In genomic region chr16:8768588-8768987, GRCm38 (mm10) we compare ENCODE assay signal across 8 mouse cellular contexts. TPM values are rescaled to one million over a fixed set of nuclear protein-coding genes. Genes with fewer than 3 reads are reported as not detected.
DNase-seq lines count a peak whose midpoint lies in the region; ATAC-seq lines count a peak whose summit lies in the region.
"Had no signal": no experiment of that assay in that cellular context is flagged by ENCODE, and none has a peak within 500 bp of the region (broad histone marks: within the 10 kb centered on the region; RNA-seq: fewer than 3 reads in every experiment).

No protein-coding gene starts in this region.

- no peak overlapping the region for H3K27ac ChIP-seq in lung, embryonic 16.5 days (ENCODE audit: low read length)
- H3K27ac ChIP-seq: limb, embryonic 12.5 days had no signal

- H3K9me3 ChIP-seq in lung, embryonic 16.5 days (ENCODE audit: control insufficient read depth, low read length), result no peaks in the 10 kb centered on the region
- no peaks in the 10 kb centered on the region for H3K9me3 ChIP-seq in erythroblast, embryonic 14.5 days (ENCODE audit: control insufficient read depth, low read length)
- H3K9me3 ChIP-seq: limb, embryonic 12.5 days had no signal

- H3K4me2 ChIP-seq in lung, embryonic 16.5 days (ENCODE audit: low read depth, low read length), result no peak overlapping the region
- H3K4me2 ChIP-seq: limb, embryonic 12.5 days had no signal

- H3K4me3 ChIP-seq in lung, embryonic 16.5 days (ENCODE audit: low read length), result no peak overlapping the region
- peak overlapping the region; percentile 60 for H3K4me3 ChIP-seq in erythroblast, embryonic 14.5 days (replicated peaks)
- H3K4me3 ChIP-seq: limb, embryonic 12.5 days had no signal

- no peaks in the 10 kb centered on the region for H3K36me3 ChIP-seq in lung, embryonic 16.5 days (ENCODE audit: control insufficient read depth, insufficient read depth, low read length)
- peaks cover 11% of the 10 kb centered on the region for H3K36me3 ChIP-seq in erythroblast, embryonic 14.5 days (ENCODE audit: control insufficient read depth)
- H3K36me3 ChIP-seq: limb, embryonic 12.5 days had no signal

- H3K27me3 ChIP-seq in lung, embryonic 16.5 days (ENCODE audit: control insufficient read depth, insufficient read depth, low read depth, low read length), result no peaks in the 10 kb centered on the region
- peaks cover 26% of the 10 kb centered on the region for H3K27me3 ChIP-seq in erythroblast, embryonic 14.5 days (ENCODE audit: control insufficient read depth)

- DNase-seq in lung, postnatal 10 days, result no peak
- peak; percentile 5 for DNase-seq in kidney, postnatal 14 days
- peak; percentile 8 for DNase-seq in naive thymus-derived CD4-positive, alpha-beta T cell, adult 2 months (ENCODE audit: low read depth)
- no peak for DNase-seq in thymus, adult 18-20 months
- DNase-seq in adrenal gland, postnatal 4 days (ENCODE audit: low spot score in 2 of 2), result no peak

- H3K4me1 ChIP-seq in lung, embryonic 16.5 days (replicated peaks; ENCODE audit: control insufficient read depth, insufficient read depth, low read length), result no peaks in the 10 kb centered on the region
- peaks cover 80% of the 10 kb centered on the region for H3K4me1 ChIP-seq in erythroblast, embryonic 14.5 days (ENCODE audit: control insufficient read depth)
- H3K4me1 ChIP-seq: limb, embryonic 12.5 days had no signal

- ATAC-seq in lung, embryonic 16.5 days (ENCODE audit: low read depth), result 0 out of 2 replicates have a peak, but pooled peaks have one; percentile 21

- H3K9ac ChIP-seq in lung, embryonic 16.5 days (ENCODE audit: low read length), result no peak overlapping the region
- H3K9ac ChIP-seq: limb, embryonic 12.5 days had no signal

- 54% methylated on average over 4 of the region's 4 CpGs for WGBS in lung, embryonic 16.5 days

RNA-seq across cellular contexts. Expression of gene Usp7, which starts 23.5 kb away (rescaled TPM):
- 23.1 and 24.4 TPM in 2 replicates for polyA plus RNA-seq in lung, embryonic 16.5 days (2015; fragmentation: Nextera tagmentation; extraction: Ambion mirVana)
- 6.0 and 6.8 TPM in 2 replicates for polyA plus RNA-seq in erythroblast, embryonic 14.5 days (2012)
- total RNA-seq in adrenal gland, postnatal 4 days (2021), result 100 to 1,000 TPM; 142 to 178 TPM

Comparison
In these comparisons a context has a peak if more than half of its experiments do, and no peak if none do; other contexts are left out.
1. DNase-seq: peak in kidney, postnatal 14 days (single experiment) and naive thymus-derived CD4-positive, alpha-beta T cell, adult 2 months (single experiment); none in lung, postnatal 10 days (single experiment), thymus, adult 18-20 months (0 of 2) and adrenal gland, postnatal 4 days (0 of 2).